Mouse (Mus musculus): ENCODE data around the gene Arpc4. TPM values are rescaled to one million over a fixed set of nuclear protein-coding genes. Genes with fewer than 3 reads are reported as not detected.
A peak's percentile ranks its signal among the peaks of the same experiment; 100 is the strongest.

Arpc4 gene
- polyA plus RNA-seq, 1 experiment = 1,078 TPM

- Histone ChIP-seq H3K4me3 (replicated peaks) (peak overlapping the region; percentile 62), H3K4me1 (peaks cover 67% of the 10 kb centered on the region), H3K36me3 (replicated peaks; ENCODE audit: low read length) (peaks cover 37% of the 10 kb centered on the region), H3K27me3 (replicated peaks) (peaks cover 28% of the 10 kb centered on the region), H3K9me3 (no peaks in the 10 kb centered on the region)
- TF ChIP-seq GATA1 (IDR thresholded peaks at IDR 0.05; ENCODE audit: borderline replicate concordance, low read length) (no peak), FLI1 (IDR thresholded peaks at IDR 0.05; ENCODE audit: low read length) (no peak)
Observed at GRCm38 (mm10) chr6:113342297-113342696, 35.6 kb upstream of the Arpc4 start.

DNA sequence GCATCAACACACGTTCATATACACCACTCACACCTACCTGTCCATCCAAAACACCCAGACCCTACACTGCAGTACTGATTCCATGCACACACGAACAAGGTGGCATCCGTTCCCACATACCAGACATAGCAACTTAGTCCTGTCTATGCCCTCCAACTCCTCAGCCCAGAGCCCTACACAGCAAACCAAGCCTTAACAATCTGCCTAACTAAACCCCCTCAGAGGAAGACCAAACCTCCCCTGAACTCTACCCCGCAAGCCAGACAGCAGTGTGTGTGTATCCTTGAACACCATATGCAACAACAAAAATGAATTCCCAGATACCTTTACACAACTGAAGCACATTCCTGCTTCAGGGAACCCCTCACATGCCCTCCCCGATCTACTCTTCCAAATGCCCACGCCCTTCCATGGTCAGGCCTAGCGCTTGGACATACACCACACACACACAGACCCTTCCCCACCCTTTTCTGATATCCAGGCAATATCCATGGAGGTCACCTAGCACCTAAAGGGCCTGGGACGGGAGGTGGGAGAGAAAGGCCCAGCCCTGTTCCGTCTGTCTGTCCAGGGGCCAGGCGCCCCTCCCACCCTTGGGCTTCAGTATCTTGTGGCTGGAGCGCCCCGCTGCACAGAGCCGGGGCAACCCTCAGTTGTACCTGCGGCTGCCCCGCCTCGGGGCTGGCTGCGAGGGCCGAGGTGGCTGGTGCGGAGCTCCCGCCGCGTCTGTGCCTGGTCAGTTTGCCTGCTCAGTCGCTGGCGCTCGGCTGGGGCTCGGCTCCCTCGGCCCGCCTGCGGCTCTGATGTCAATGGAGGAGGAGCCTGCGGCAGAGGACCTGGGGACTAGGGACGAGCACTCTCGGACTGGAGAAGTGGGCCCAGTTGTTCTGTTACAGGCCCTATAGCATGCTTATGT lies 34.5 kb upstream of the Arpc4 start, which contains the start of gene Camk1:
Gene Camk1 (minus strand): TSS at position 808 of the 916 bp plus-strand sequence.
- no peak for TF ChIP-seq FLI1 (IDR thresholded peaks at IDR 0.05; ENCODE audit: low read length)
- TF ChIP-seq GATA1 (IDR thresholded peaks at IDR 0.05; ENCODE audit: borderline replicate concordance, low read length) = no peak
- H3K4me1 ChIP-seq = peaks cover 59% of the 10 kb centered on the region
- H3K27me3 ChIP-seq (replicated peaks) = peaks cover 28% of the 10 kb centered on the region
- H3K36me3 ChIP-seq (replicated peaks; ENCODE audit: low read length) = peaks cover 26% of the 10 kb centered on the region
- H3K9me3 ChIP-seq = no peaks in the 10 kb centered on the region
- peak within 1 kb of the TSS; percentile 90 for H3K4me3 ChIP-seq (replicated peaks)

DNA sequence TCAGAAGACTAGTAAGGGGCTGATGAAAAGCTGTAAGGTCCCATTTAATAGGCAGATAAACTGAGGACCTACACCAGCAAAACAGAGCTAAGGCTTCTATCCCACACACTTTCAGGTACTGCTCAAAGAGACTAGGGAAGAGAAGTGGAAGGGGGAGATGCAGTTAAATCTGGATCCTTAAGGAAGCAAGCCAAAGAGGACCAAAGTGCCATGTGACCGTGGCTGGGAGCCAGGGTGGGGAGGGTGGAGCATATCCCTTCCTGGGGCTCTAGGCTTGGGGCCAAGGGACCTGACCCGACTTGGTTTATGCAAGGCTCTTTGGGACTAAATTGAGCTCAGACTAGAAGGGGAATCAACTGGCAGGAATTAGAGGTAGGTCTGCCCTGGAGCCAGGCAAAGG lies 33.6 kb upstream of the Arpc4 start:
- no peaks in the 10 kb centered on the region for H3K9me3 ChIP-seq
- H3K4me1 ChIP-seq = peaks cover 55% of the 10 kb centered on the region
- peaks cover 17% of the 10 kb centered on the region for H3K36me3 ChIP-seq (replicated peaks; ENCODE audit: low read length)
- no peak overlapping the region for H3K4me3 ChIP-seq (replicated peaks)
- TF ChIP-seq FLI1 (IDR thresholded peaks at IDR 0.05; ENCODE audit: low read length) (no peak), GATA1 (IDR thresholded peaks at IDR 0.05; ENCODE audit: borderline replicate concordance, low read length) (no peak)
- peaks cover 26% of the 10 kb centered on the region for H3K27me3 ChIP-seq (replicated peaks)

GRCm38 (mm10) chr6:113346897-113347296 lies 31.0 kb upstream of the Arpc4 start:
- peaks cover 23% of the 10 kb centered on the region for H3K27me3 ChIP-seq (replicated peaks)
- H3K4me1 ChIP-seq = peaks cover 38% of the 10 kb centered on the region
- TF ChIP-seq FLI1 (IDR thresholded peaks at IDR 0.05; ENCODE audit: low read length) = no peak
- TF ChIP-seq GATA1 (IDR thresholded peaks at IDR 0.05; ENCODE audit: borderline replicate concordance, low read length) = no peak
- no peaks in the 10 kb centered on the region for H3K36me3 ChIP-seq (replicated peaks; ENCODE audit: low read length)
- no peak overlapping the region for H3K4me3 ChIP-seq (replicated peaks)
- H3K9me3 ChIP-seq = no peaks in the 10 kb centered on the region

DNA sequence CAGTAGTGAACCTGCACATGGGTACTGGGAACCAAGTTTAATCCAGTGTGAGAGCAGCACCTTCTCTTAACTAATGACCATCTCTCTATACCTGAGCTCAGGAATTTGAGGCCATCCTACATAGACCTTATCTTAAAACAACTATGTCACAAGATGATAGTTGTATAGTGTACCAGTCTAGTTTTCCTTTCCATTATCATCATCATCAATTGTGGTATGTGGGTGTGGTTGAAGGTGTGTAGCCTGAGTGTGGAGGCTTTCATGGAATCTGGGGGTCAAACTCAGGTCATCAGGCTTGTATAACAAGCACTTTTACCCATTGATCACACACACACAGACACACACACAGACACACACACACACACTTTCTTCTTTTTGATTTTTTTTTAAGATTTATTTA lies 27.4 kb upstream of the Arpc4 start:
- Histone ChIP-seq H3K4me3 (replicated peaks) (no peak overlapping the region), H3K4me1 (peaks cover 18% of the 10 kb centered on the region), H3K27me3 (replicated peaks) (peaks cover 4% of the 10 kb centered on the region), H3K36me3 (replicated peaks; ENCODE audit: low read length) (no peaks in the 10 kb centered on the region), H3K9me3 (no peaks in the 10 kb centered on the region)
- TF ChIP-seq FLI1 (IDR thresholded peaks at IDR 0.05; ENCODE audit: low read length) (no peak), GATA1 (IDR thresholded peaks at IDR 0.05; ENCODE audit: borderline replicate concordance, low read length) (no peak)

DNA sequence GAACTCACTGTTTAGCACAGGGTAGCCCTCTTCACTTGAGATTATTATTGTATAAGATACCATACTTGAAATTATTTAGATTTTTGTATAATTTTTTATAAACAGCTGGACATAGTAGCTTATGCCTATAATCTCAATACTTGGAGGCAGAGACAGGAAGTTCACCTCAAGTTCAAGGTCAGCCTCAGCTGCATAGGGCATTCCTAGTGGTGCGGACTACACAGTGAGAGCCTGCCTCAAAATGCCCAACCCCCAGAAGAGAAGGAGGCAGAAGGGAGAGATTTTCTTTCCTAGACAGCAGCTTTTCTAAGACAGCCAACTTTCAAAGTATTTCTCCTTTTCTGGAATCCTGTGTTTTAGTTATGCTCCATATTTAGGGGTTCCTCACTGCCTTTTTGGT lies 26.8 kb upstream of the Arpc4 start:
- Histone ChIP-seq H3K36me3 (replicated peaks; ENCODE audit: low read length) (no peaks in the 10 kb centered on the region), H3K9me3 (no peaks in the 10 kb centered on the region), H3K27me3 (replicated peaks) (peaks cover 4% of the 10 kb centered on the region), H3K4me1 (peaks cover 21% of the 10 kb centered on the region), H3K4me3 (replicated peaks) (no peak overlapping the region)
- TF ChIP-seq FLI1 (IDR thresholded peaks at IDR 0.05; ENCODE audit: low read length) (no peak), GATA1 (IDR thresholded peaks at IDR 0.05; ENCODE audit: borderline replicate concordance, low read length) (no peak)

- Histone ChIP-seq H3K27me3 (replicated peaks) (peaks cover 4% of the 10 kb centered on the region), H3K9me3 (no peaks in the 10 kb centered on the region), H3K36me3 (replicated peaks; ENCODE audit: low read length) (no peaks in the 10 kb centered on the region), H3K4me3 (replicated peaks) (no peak overlapping the region), H3K4me1 (peaks cover 21% of the 10 kb centered on the region)
- TF ChIP-seq GATA1 (IDR thresholded peaks at IDR 0.05; ENCODE audit: borderline replicate concordance, low read length) = no peak
- no peak for TF ChIP-seq FLI1 (IDR thresholded peaks at IDR 0.05; ENCODE audit: low read length)
Observed at GRCm38 (mm10) chr6:113351653-113352052, 26.3 kb upstream of the Arpc4 start.

- H3K36me3 ChIP-seq (replicated peaks; ENCODE audit: low read length) = no peaks in the 10 kb centered on the region
- peaks cover 21% of the 10 kb centered on the region for H3K4me1 ChIP-seq
- H3K4me3 ChIP-seq (replicated peaks) = no peak overlapping the region
- peaks cover 6% of the 10 kb centered on the region for H3K27me3 ChIP-seq (replicated peaks)
- H3K9me3 ChIP-seq = no peaks in the 10 kb centered on the region
- TF ChIP-seq FLI1 (IDR thresholded peaks at IDR 0.05; ENCODE audit: low read length) = no peak
- no peak for TF ChIP-seq GATA1 (IDR thresholded peaks at IDR 0.05; ENCODE audit: borderline replicate concordance, low read length)
Observed at GRCm38 (mm10) chr6:113352820-113353219, 25.1 kb upstream of the Arpc4 start.

GRCm38 (mm10) chr6:113353696-113354095 lies 24.2 kb upstream of the Arpc4 start:
- no peaks in the 10 kb centered on the region for H3K36me3 ChIP-seq (replicated peaks; ENCODE audit: low read length)
- no peak overlapping the region for H3K4me3 ChIP-seq (replicated peaks)
- peaks cover 10% of the 10 kb centered on the region for H3K27me3 ChIP-seq (replicated peaks)
- H3K9me3 ChIP-seq = no peaks in the 10 kb centered on the region
- peaks cover 21% of the 10 kb centered on the region for H3K4me1 ChIP-seq
- no peak for TF ChIP-seq GATA1 (IDR thresholded peaks at IDR 0.05; ENCODE audit: borderline replicate concordance, low read length)
- no peak for TF ChIP-seq FLI1 (IDR thresholded peaks at IDR 0.05; ENCODE audit: low read length)

DNA sequence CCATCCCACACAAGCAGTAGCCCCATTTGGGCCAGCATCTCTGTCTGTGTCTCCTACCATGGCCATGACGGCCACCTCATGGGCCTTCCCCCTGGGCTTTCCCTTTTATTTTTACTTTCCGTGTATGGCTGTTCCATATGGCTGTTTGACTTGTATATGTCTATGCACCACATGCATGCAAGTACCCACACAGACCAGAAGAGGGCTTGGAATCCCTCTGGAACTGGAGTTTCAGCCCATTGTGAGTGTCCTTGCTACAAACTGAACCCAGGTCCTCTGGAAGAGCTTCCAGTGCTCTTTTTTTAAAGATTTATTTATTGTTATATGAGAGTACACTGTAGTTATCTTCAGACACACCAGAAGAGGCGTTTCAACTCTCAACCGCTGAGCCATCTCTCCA lies 16.4 kb upstream of the Arpc4 start:
- Histone ChIP-seq H3K4me3 (replicated peaks) (no peak overlapping the region), H3K9me3 (no peaks in the 10 kb centered on the region), H3K36me3 (replicated peaks; ENCODE audit: low read length) (peaks cover 5% of the 10 kb centered on the region), H3K27me3 (replicated peaks) (peaks cover 15% of the 10 kb centered on the region), H3K4me1 (peaks cover 29% of the 10 kb centered on the region)
- TF ChIP-seq GATA1 (IDR thresholded peaks at IDR 0.05; ENCODE audit: borderline replicate concordance, low read length) = no peak
- no peak for TF ChIP-seq FLI1 (IDR thresholded peaks at IDR 0.05; ENCODE audit: low read length)
